Mouse (Mus musculus) embryonic facial prominence, embryonic 15.5 days (tissue): ENCODE measurements around the gene Fam98c. TPM values are rescaled to one million over a fixed set of nuclear protein-coding genes. Genes with fewer than 3 reads are reported as not detected.
"Not testable (repeated sequence)": the region's sequence is repeated elsewhere in the genome, so short reads cannot be mapped to it uniquely, and the experiment has no call there.

Experiments
- ATAC-seq: fragments of 200-750 bp; cut with Nextera tagmentation; 2 replicates; pipeline ENCODE4 v1.8.0; 2017; ENCODE audit warnings: low read depth, moderate TSS enrichment; ENCODE audit not compliant: insufficient number of reproducible peaks, low FRiP score, low TSS enrichment
- H3K27ac ChIP-seq: fragments of 300-500 bp; sonication (generic); replicated peaks from 2 replicates; pipeline ENCODE4 v1.5.1; 2015; ENCODE audit warnings: mild to moderate bottlenecking, inconsistent platforms
- H3K27me3 ChIP-seq: fragments of 300-500 bp; sonication (generic); 2 replicates; pipeline ENCODE4 v1.6.1; 2015; ENCODE audit warnings: inconsistent platforms
- H3K36me3 ChIP-seq: fragments of 300-500 bp; sonication (generic); 2 replicates; pipeline ENCODE4 v1.6.1; 2015; ENCODE audit warnings: mild to moderate bottlenecking, inconsistent platforms
- H3K4me1 ChIP-seq: fragments of 300-500 bp; sonication (generic); 2 replicates; pipeline ENCODE4 v1.6.1; 2015; ENCODE audit warnings: inconsistent platforms
- H3K4me2 ChIP-seq: fragments of 300-500 bp; sonication (generic); replicated peaks from 2 replicates; pipeline ENCODE4 v1.6.1; 2015; ENCODE audit warnings: mild to moderate bottlenecking, inconsistent platforms
- H3K4me3 ChIP-seq: fragments of 300-500 bp; sonication (generic); replicated peaks from 2 replicates; pipeline ENCODE4 v1.5.1; 2015; ENCODE audit warnings: mild to moderate bottlenecking, inconsistent platforms
- H3K9ac ChIP-seq: fragments of 300-500 bp; sonication (generic); 2 replicates; pipeline ENCODE4 v1.6.1; 2015; ENCODE audit warnings: inconsistent platforms
- H3K9me3 ChIP-seq: fragments of 300-500 bp; sonication (generic); replicated peaks from 2 replicates; pipeline ENCODE4 v1.6.1; 2016; ENCODE audit warnings: inconsistent platforms
- WGBS: fragments of 180-500 bp; shearing (Covaris S2); methylation state at CpG from one replicate; pipeline ENCODE4 v1.1.7; 2015; 5-methylcytosine and 5-hydroxymethylcytosine counted together
- polyA plus RNA-seq: library from polyadenylated mRNA; unstranded; fragments of >200 nt; fragmentation: Nextera tagmentation; extraction: Ambion mirVana; gene quantifications from 2 replicates; pipeline ENCODE4 v1.2.1, GENCODE M21; 2015

The Fam98c gene
- polyA plus RNA-seq, 1 experiment from 2014 or later, result 24.6 TPM

DNA sequence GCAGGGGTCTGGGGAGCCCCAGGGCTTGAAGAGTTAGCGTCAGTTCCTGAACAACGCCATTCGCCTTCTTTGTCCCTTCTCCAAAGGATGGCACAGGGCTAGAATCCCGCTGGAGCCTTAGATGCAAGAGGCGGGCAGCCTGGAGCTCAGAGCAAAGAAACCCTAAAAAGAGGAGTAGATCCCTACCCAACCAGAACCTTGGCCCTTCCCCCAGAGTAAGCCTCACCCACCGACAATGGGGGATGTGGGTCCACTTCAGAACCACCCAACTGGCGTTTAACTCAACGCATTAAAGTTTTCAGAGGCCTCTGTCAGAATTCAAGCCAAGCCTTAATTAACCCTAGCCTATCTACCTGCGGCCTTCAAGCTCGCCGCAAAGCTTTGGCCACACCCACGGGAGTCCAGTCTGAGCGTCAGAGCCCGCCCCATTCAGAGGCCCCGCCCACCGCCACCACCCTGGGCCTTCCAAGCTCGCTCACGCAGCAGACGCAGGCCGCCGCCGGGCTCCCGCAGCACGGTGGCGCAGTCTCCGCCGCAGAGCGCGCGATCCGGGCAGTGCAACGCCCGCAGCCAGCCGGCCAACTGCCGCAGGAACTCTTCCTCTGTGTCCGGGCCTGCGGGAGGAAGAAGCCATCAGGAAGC lies 717 bp downstream of the Fam98c start:
- Histone ChIP-seq H3K9ac (peak overlapping the region; percentile 69), H3K9me3 (no peaks in the 10 kb centered on the region), H3K36me3 (0 out of 2 replicates have a peak, but pooled peaks cover 5% of the 10 kb centered on the region), H3K27ac (peak overlapping the region; percentile 89), H3K4me1 (peaks cover 10% of the 10 kb centered on the region; the same call in 1 of the 2 replicates), H3K4me3 (peak overlapping the region; percentile 89), H3K27me3 (peaks cover 15% of the 10 kb centered on the region), H3K4me2 (peak overlapping the region; percentile 96)
- WGBS, result 6% methylated on average over 37 of the region's 37 CpGs
- ATAC-seq, result peak; percentile 80

DNA sequence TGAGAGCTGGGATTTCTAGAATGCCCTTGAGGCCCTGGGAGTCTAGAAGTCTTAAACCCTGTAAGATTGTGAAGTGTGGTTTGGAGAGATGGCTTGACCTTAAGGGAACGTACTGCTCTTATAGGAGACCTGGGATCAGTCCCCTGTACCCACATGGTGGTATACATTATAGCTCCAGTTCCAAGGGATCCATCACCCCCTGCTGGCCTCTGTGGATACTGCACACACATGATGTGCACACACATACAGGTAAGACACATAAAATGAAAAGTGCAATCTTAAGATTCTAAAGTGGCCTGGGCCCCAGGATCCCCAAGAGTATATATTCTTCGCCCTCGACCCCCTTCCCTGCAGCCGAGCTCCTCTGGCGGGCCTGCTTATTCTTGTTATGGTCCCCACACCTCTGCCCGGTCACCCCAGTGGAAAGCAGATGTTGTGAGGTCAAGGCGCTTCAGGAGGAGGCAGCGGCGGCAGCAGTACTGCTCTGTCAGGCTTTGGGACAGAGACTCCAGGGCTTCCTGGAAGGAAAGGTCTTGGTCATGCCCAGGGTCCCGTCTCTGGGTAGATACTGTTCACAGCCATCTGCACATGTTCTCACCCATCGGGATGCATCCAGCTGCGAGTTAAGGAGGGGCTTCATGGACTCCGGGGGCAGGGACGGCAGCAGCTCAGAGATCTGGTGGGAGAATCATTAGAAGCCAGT lies 1.9 kb downstream of the Fam98c start:
- peaks cover 11% of the 10 kb centered on the region for H3K27me3 ChIP-seq
- no peak overlapping the region for H3K4me3 ChIP-seq
- 95% methylated on average over 14 of the region's 14 CpGs for WGBS
- 0 out of 2 replicates have a peak, but pooled peaks cover 5% of the 10 kb centered on the region for H3K36me3 ChIP-seq
- no peak overlapping the region for H3K4me2 ChIP-seq
- peaks cover 10% of the 10 kb centered on the region; the same call in 1 of the 2 replicates for H3K4me1 ChIP-seq
- no peak overlapping the region for H3K9ac ChIP-seq
- H3K9me3 ChIP-seq, result no peaks in the 10 kb centered on the region
- no peak for ATAC-seq
- H3K27ac ChIP-seq, result no peak overlapping the region

DNA sequence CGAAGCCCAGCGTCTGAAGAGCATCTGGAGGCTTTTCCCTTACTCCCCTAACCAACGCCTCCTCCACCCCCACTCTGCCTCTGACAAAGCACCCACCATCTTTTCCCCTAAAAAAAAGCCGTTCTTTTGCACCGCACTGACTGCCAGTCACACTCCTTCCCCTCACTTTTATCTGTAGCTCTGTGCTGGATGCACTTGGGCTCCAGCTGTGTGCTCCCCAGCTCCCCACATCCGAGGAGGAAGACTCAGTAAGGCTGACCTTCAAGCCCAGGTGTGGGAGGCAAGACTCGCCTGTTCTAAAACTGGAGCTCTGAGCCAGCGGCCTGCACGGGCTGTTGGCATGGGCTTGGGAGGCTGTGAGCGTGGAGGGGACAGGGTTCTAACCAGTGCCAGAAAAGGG lies 4.5 kb downstream of the Fam98c start:
- ATAC-seq, result no peak
- no peak overlapping the region for H3K9ac ChIP-seq
- no peak overlapping the region for H3K4me2 ChIP-seq
- H3K27ac ChIP-seq, result no peak overlapping the region
- no peak overlapping the region for H3K4me3 ChIP-seq
- H3K4me1 ChIP-seq, result peaks cover 8% of the 10 kb centered on the region; the same call in 1 of the 2 replicates
- 65% methylated on average over 10 of the region's 10 CpGs for WGBS
- no peaks in the 10 kb centered on the region for H3K9me3 ChIP-seq
- 0 out of 2 replicates have a peak, but pooled peaks cover 5% of the 10 kb centered on the region for H3K36me3 ChIP-seq
- no peaks in the 10 kb centered on the region for H3K27me3 ChIP-seq

DNA sequence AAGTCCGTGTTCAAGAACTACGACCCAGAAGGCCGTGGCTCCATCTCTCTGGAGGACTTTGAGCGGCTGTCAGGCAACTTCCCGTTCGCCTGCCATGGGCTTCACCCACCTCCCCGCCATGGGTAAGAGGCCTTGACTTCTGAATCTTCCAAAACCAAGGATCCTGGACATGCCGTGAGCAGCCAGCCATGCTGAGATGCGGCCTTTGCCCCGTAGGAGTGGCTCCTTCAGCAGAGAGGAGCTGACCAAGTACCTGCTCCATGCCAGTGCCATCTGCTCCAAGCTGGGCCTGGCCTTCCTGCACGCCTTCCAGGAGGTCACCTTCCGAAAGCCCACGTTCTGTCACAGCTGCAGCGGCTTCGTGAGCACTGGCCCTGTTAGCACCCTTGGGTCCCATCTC lies 7.3 kb downstream of the Fam98c start:
- Histone ChIP-seq H3K4me1 (no peaks in the 10 kb centered on the region), H3K9me3 (no peaks in the 10 kb centered on the region), H3K4me2 (no peak overlapping the region), H3K27me3 (no peaks in the 10 kb centered on the region), H3K4me3 (no peak overlapping the region), H3K36me3 (no peaks in the 10 kb centered on the region), H3K27ac (no peak overlapping the region), H3K9ac (no peak overlapping the region)
- WGBS, result 88% methylated on average over 15 of the region's 15 CpGs
- ATAC-seq, result no peak

DNA sequence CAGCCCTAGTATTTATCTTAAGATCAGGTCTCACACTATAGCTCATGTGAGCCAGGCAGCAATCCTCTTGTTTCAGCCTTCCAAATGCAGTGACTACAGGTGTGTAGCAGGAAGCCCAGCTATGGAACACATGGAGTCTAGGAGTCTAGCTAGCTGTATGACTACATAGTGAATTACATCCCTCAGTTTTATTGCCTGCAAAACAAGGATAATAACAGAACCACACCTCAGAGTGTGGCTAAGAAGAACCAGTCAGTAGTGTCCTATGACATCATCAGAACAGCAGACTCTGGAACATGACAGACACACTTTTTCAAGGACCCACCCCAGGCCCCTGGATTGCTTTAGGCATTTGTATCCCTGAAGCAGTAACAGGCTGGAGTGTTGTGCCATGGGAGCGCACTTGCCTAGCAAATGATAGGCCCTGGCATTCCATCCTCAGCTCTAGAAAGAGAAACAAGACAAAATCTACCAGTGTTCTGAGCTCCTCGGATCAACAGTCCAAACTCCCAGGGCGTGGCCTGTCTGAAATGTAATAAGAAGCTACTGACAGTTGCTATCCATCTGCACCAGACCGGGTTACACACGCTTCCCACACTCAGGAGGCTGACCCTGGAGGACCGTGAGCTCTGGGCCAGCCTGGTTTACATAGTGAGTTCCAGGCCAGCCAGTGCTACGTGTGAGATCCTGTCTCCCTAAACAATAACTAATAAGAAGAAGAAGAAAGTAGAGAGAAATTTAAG lies 9.2 kb downstream of the Fam98c start:
- no peak for ATAC-seq
- H3K27ac ChIP-seq, result no peak overlapping the region
- 79% methylated on average over 7 of the region's 7 CpGs for WGBS
- H3K9ac ChIP-seq, result no peak overlapping the region
- no peak overlapping the region for H3K4me3 ChIP-seq
- no peak overlapping the region for H3K4me2 ChIP-seq
- no peaks in the 10 kb centered on the region for H3K4me1 ChIP-seq
- no peaks in the 10 kb centered on the region for H3K9me3 ChIP-seq
- no peaks in the 10 kb centered on the region for H3K36me3 ChIP-seq
- no peaks in the 10 kb centered on the region for H3K27me3 ChIP-seq

DNA sequence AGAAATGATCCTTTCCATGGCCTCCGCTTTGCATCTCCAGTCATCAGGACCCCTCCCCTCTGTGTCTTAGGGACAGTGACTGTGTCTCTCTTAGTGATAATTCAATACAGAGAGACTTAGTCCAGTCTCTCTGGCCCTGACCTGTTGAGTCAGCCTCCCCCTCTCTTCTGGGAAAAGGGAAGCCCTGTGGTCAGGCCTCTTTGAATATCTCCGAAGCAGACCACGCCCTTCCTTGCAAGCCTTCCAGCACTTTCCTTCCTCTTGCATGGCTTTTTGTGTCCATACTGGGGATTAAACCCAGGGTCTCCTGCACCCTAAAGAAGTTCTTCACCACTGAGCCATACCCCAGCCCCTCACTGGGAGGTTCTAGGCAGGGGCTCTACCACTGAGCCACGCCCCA lies 12.0 kb downstream of the Fam98c start:
- H3K27ac ChIP-seq, result no peak overlapping the region
- WGBS, result 87% methylated on average over 4 of the region's 4 CpGs
- no peaks in the 10 kb centered on the region for H3K36me3 ChIP-seq
- no peaks in the 10 kb centered on the region for H3K4me1 ChIP-seq
- H3K4me3 ChIP-seq, result no peak overlapping the region
- no peak overlapping the region for H3K4me2 ChIP-seq
- H3K9me3 ChIP-seq, result no peaks in the 10 kb centered on the region
- ATAC-seq, result no peak
- H3K27me3 ChIP-seq, result no peaks in the 10 kb centered on the region
- H3K9ac ChIP-seq, result no peak overlapping the region

DNA sequence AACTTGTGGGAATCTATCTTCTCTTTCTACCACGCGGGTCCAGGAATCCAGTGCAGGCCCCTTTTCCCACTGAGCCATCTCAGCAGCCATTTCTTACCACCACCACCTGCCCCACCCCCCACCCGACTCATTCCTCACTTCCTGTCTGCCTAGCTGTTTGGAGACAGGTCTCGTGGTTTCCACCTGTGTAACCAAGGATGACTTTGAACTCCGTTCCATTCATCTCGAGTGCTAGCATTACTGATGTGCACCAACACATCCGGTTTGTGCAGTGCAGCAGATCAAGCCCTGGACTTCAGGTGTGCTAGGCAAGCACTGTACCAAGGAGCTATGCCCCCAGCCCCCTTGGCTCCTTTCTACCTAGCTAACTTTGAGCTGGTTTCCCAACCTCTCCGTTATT lies 14.6 kb downstream of the Fam98c start:
- Histone ChIP-seq H3K27me3 (no peaks in the 10 kb centered on the region), H3K4me3 (no peak overlapping the region), H3K9ac (no peak overlapping the region), H3K4me1 (no peaks in the 10 kb centered on the region), H3K27ac (no peak overlapping the region), H3K4me2 (no peak overlapping the region), H3K9me3 (no peaks in the 10 kb centered on the region), H3K36me3 (no peaks in the 10 kb centered on the region)
- WGBS, result 74% methylated on average over 8 of the region's 8 CpGs
- no peak for ATAC-seq

DNA sequence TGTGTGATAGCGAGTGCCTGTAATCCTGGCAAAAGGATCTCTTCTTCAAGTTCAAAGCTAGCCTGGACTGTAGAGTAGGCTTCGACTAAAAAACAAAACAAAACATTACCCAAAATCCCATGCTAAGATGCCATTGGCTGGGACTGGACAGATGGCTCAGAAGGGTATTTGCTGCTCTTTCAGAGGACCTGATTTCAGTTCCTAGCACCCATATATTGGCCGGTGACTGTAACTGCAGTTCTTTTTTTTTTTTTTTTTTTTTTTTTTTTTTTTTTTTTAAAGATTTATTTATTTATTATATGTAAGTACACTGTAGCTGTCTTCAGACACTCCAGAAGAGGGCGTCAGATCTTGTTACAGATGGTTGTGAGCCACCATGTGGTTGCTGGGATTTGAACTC lies 16.8 kb downstream of the Fam98c start:
- H3K4me2 ChIP-seq, H3K27ac ChIP-seq, H3K27me3 ChIP-seq, H3K36me3 ChIP-seq, H3K4me1 ChIP-seq, H3K9ac ChIP-seq, H3K9me3 ChIP-seq, ATAC-seq, H3K4me3 ChIP-seq: not testable (repeated sequence)
- WGBS, result 91% methylated on average over 3 of the region's 4 CpGs

DNA sequence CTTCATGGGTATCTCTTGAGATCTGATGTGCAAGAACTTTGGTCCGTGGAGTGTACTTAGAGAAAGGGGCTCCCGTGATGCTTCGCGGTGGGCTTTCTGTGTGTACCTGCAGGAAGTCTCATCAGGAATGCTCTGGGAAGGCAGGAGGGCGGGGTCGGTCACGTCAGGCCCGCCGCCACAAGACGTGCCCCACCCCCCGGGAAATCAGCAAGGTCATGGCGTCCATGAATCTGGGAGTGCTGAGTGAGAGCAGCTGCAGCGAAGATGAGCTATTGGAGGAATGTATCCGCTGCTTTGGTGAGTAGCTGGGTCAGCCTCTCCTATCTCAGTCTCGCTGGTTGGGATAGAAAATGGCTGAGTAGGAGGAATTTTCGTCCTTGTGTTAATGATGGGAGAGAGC lies 18.6 kb downstream of the Fam98c start:
- Histone ChIP-seq H3K27ac (no peak overlapping the region), H3K4me1 (peaks cover 7% of the 10 kb centered on the region; the same call in 1 of the 2 replicates), H3K9me3 (no peaks in the 10 kb centered on the region), H3K4me2 (no peak overlapping the region), H3K4me3 (no peak overlapping the region), H3K27me3 (peaks cover 5% of the 10 kb centered on the region; the same call in 1 of the 2 replicates), H3K36me3 (no peaks in the 10 kb centered on the region), H3K9ac (no peak overlapping the region)
- WGBS, result 42% methylated on average over 16 of the region's 16 CpGs
- ATAC-seq, result no peak

DNA sequence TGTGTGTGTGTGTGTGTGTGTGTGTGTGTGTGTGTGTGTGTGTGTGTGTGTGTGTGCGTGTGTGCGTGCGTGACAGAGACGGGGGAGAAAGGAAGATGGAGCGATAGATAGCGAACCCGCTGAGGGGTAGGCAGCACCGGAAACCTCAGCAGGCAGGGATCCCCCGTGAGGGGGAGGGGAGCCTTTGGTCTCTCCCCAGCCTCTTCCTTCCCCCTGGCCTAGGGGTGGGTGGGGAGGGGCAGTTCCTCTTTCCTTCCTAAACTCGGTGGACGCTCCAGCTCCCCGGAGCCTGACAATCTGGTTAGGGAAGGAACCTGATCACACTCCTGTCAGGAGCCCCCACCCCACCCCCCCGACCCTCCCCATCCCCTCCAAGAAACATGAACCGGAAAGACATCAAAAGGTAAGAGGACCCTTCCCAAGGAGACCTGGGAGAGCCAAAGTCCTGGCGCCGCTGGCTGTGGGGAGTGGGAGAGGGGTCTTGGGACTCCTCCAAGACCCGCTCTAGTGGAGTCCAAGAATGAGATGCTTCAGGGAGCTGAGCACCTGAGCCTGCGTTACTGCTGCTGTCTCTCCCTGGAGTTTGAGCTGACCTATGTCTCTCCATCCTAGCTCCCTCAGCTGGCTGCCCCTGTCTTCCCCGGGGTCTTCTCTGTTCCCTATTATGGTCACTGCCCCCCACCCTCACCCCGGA lies 21.2 kb downstream of the Fam98c start, which contains the start of gene Rasgrp4:
Gene Rasgrp4 (plus strand): TSS at position 159 of the 694 bp plus-strand sequence.
- Histone ChIP-seq H3K27ac (no peak within 1 kb of the TSS), H3K4me3 (peak within 1 kb of the TSS; percentile 28), H3K4me2 (peak within 1 kb of the TSS; percentile 50), H3K4me1 (peaks cover 7% of the 10 kb centered on the region; the same call in 1 of the 2 replicates), H3K27me3 (peaks cover 5% of the 10 kb centered on the region; the same call in 1 of the 2 replicates), H3K9me3 (no peaks in the 10 kb centered on the region), H3K9ac (no peak within 1 kb of the TSS), H3K36me3 (no peaks in the 10 kb centered on the region)
- ATAC-seq, result no peak; the same call in 1 of the 2 replicates
- WGBS, result 2% methylated on average over 14 of the region's 20 CpGs

DNA sequence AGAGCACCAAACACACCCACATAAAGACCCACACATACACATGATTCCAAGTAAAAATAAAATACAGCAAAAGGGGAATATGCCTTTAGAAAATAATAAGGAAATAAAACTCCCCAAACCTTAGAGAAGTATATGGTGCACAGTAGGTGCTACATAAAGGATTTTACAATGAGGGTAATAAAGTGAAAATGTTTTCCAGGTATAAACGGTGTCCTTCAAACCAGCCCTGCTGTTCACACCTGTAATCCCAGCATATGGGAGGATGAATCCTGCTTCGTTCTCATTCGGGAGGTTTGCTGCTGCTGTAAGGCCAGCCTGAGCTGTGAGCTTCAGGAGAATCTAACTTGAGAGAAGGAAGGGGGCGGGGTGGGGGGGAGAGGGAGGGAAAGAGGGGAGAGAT lies 21.8 kb downstream of the Fam98c start:
- H3K36me3 ChIP-seq, result no peaks in the 10 kb centered on the region
- WGBS, result 4% methylated on average over 4 of the region's 4 CpGs
- H3K27ac ChIP-seq, result no peak overlapping the region
- H3K4me2 ChIP-seq, result peak overlapping the region; percentile 50
- H3K4me1 ChIP-seq, result peaks cover 7% of the 10 kb centered on the region; the same call in 1 of the 2 replicates
- ATAC-seq, result no peak
- H3K27me3 ChIP-seq, result peaks cover 5% of the 10 kb centered on the region; the same call in 1 of the 2 replicates
- no peaks in the 10 kb centered on the region for H3K9me3 ChIP-seq
- H3K4me3 ChIP-seq, result peak overlapping the region; percentile 28
- no peak overlapping the region for H3K9ac ChIP-seq
